Mouse (Mus musculus) C3H10T1/2 (cell line): ENCODE results near the gene Pfn5. TPM values are rescaled to one million over a fixed set of nuclear protein-coding genes. Genes with fewer than 3 reads are reported as not detected.

ENCODE experiments used
- polyA plus RNA-seq, 2 experiments: library from polyadenylated mRNA; unstranded; fragments of >200 nt; fragmentation: generic; extraction: Trizol; gene quantifications; one replicate each; pipeline ENCODE4 v1.2.1; 2012; ENCODE audit warnings: missing spikeins in 2 of 2

Gene Pfn5
- not detected for polyA plus RNA-seq

DNA sequence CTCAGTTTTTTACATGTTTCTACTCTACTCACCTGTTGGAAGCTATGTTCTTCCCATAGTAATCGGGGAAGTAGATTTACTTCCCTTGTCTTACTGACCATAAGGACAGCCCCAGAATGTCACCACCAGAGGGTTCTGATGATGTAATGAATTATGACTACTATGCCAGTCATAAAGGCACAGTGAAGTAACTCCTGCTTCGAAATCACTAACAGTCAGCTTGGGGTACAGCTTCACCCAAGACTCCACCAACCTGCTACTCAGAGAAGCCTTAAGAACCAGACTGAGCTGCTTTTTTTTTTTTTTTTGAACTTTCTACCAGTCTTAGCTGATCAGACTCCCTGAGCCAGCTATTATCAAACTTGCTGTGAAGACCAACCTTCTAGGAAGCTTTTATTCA is at the start of gene Pfn5, which contains the start of gene Asb12:
Pfn5 (plus strand) TSS at position 218 of the 400 bp plus-strand sequence.
Asb12 (minus strand) TSS at position 101 of the 400 bp plus-strand sequence.

Other genes with a start within 250 kb of the Pfn5 start
- gene Amer1, start 113.2 kb upstream of the Pfn5 start, polyA plus RNA-seq: 1 to 10 TPM in 1 of 2 experiments, under 1 TPM in 1; 0.46 to 4.4 TPM
- not detected for gene Asb12, start 117 bp upstream of the Pfn5 start, polyA plus RNA-seq
- 1 to 10 TPM in 1 of 2 experiments, under 1 TPM in 1; 0.29 to 5.4 TPM for gene Zc4h2, start 100.4 kb downstream of the Pfn5 start, polyA plus RNA-seq
- 1 to 10 TPM in 1 of 2 experiments, under 1 TPM in 1; 0.09 to 1.3 TPM for gene Zc3h12b, start 153.6 kb downstream of the Pfn5 start, polyA plus RNA-seq